Mouse (Mus musculus): ENCODE data around the gene 1700047I17Rik2.
"Not testable (repeated sequence)": the region's sequence is repeated elsewhere in the genome, so short reads cannot be mapped to it uniquely, and the experiment has no call there.

The 1700047I17Rik2 gene

DNA sequence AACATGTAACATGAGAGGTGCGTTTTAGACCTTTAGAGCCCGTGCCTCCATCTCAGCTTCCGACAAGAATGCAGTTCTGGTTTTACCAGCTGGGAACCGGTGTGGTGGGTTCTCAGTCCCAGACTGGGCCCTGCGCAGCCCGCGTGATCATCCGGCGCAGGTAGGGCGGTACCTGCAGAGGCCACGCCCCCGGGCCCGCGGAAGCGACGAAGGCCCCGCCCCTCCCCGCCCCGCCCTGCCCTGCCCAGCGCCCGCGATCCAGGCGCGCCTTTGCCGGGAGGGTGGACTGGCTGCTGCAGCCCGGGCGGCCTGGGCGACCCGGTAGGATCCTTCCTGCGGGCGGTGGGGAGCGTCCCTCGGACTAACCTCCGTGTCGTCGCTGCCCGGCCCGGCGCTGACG lies at the start of gene 1700047I17Rik2:
TSS of gene 1700047I17Rik2 (plus strand) at position 287 of the 400 bp plus-strand sequence.
- not testable (repeated sequence) for DNase-seq

DNA sequence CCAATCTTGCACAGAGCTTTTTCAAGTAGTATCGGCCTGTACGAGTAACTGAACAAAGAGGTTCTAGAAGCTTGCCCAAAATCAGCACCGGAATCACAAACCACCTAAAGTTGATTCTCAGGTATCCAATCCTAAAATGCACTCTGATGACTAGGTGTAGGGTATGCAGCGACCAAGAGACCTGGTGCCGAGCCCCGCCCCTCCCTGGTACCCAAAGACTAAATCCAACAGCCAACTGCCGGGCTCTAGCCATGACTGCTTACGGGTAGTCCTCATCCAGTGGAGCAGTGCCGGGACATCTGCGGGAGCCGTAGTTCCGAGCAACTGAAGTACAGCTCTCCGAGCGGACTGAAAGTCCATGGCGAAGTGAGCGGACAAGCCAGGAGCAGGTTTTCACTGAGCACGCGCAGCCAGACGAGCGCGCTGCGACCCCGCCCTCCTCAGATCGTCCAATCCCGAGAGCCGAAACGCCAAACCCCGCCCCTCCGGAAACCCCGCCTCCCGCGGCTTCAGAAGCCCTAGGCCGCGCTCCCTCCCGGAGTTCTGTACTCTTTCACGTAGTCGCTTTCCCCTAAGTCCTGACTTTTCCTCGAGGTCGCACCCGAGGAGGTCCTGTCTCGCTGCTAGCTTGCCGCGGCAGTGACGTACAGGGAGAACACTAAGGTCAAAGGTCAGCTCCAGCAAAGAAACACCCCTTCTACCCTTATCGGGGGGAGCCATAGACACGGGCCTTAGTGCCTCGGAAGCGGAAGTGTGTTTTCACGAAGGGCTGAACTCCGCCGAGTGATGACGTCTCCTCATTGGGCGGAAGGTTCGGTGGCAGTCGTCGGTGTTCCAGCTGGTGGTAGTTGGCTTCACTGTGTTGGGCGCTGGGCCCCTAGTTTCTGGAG lies 44.6 kb upstream of the 1700047I17Rik2 start, which contains the start of gene Srp54b:
TSS of gene Srp54b (plus strand) at position 546 of the 890 bp plus-strand sequence.
- DNase-seq = not testable (repeated sequence)

DNA sequence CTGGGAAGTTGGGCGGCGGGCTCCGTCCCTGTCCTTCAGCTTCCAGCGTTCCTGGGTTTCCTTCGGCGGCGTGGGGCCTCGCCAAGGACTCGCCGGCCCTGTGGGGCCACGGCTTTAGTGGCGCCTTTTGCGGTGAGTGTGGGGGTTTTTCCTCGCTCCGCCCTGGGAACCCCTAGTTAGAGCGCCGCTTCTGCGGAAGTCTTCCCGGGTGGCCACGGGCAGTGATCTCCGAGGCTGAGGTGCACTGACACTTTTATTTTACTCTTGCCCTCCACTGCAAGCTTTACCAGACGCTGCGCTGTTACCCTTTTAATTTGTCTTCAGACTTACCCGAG lies 44.0 kb upstream of the 1700047I17Rik2 start:
- DNase-seq = not testable (repeated sequence)

DNA sequence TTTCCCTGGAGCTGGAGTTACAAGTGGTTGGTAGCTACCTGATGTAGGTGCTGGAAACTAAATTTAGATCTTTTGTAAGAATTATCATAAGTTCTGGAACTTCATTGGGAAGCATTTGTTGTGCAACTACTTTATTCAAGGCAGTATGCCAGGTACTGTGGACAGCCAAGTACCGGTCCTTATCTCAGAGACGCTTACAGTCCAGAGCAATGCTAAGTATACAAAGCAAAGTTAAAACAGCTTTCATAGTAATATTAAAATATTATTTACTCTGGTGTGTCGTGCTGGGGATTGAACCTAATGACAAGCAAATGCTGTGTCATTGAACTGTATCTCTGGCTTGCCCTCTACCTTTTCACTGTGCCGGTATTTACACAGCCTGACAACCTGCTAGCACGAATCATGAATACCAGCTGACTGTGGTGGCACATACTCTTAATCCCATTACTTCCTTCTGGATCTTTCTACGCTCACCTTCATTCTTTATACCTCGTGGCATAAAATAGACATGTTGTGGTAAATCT lies 32.3 kb upstream of the 1700047I17Rik2 start:
- not testable (repeated sequence) for DNase-seq

DNA sequence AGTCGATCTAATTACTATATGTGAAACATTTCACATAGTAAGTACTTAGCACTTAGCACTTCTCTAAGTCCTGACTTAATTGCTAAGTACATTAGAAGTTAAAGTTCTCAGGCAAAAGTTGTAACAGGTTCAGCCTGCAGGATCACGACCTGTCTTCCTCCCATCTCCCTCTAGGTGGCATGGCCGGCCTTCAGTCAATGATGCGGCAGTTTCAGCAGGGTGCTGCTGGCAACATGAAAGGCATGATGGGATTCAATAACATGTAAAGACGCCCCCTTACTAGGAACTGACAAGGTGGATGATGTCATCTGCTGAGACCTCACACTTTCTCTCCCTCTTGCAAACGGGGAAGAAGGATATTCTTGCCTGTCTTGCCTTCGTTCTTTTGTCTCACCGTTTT lies 11.7 kb upstream of the 1700047I17Rik2 start:
- DNase-seq = not testable (repeated sequence)

DNA sequence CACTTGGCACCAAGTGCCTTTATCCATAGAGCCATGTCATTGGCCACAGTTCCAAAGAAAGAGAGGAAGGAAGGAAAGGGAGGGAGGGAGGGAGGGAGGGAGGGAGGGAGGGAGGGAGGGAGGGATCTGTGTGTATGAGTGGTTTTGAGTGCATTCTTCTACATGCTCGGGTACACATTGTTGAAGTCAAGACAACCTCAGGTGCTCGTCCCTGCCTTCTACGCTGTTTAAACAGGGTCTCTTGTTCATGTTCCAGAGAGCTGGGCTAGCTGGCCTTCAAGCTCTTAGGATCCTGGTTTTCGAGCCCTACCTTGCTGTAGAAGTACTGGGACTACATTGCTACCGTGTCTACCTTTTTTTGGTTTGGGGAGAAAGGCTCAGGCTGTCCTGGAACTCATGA lies 10.3 kb upstream of the 1700047I17Rik2 start:
- not testable (repeated sequence) for DNase-seq

DNA sequence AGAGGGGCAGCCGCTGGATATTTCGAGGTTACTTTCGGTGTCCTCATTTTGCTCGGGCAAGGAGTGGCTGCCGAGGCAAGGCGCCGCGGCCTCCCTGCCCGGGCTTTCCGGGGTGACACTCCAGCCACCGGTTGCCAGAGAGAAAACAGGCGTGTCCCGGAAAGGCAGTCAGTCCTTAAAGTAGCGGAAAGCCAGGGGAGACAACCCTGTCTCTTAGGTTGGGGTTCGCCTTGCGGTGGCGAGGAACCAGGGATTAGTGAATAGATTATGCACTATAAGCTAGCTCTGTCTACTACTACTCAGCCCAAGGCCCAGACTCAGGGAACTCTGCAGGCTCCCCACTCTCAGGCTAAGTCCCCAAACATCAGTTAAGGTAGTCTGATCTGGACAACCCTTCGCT lies 407 bp downstream of the 1700047I17Rik2 start:
- not testable (repeated sequence) for DNase-seq

DNA sequence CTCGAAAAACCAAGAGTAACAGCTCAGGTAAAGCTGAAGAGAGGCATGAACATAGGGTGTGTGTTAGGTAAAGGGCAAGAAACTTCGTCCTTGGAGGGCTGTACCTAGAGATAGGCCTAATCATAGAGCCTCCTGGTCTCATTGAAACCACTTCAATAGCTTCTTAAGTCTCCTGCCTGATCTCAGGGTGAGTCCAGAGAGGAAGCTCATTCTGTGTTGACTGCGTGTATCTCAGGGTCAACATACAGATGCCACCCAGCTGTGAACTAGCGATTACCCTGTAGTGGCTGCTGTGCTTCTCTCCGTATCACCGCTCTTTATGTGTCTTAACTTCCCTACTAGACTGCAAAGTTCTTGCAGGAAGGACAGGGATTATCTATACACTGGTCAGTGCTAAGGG lies 13.6 kb downstream of the 1700047I17Rik2 start:
- not testable (repeated sequence) for DNase-seq

- not testable (repeated sequence) for DNase-seq
These were observed 30.5 kb downstream of the 1700047I17Rik2 start, which contains the start of gene Srp54c for GRCm38 (mm10) chr12:55229626-55230519. Gene Srp54c, plus strand, starts transcription at chr12:55230168.

DNA sequence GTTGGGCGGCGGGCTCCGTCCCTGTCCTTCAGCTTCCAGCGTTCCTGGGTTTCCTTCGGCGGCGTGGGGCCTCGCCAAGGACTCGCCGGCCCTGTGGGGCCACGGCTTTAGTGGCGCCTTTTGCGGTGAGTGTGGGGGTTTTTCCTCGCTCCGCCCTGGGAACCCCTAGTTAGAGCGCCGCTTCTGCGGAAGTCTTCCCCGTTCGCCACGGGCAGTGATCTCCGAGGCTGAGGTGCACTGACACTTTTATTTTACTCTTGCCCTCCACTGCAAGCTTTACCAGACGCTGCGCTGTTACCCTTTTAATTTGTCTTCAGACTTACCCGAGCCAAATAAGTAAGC lies 31.1 kb downstream of the 1700047I17Rik2 start:
- DNase-seq = peak; percentile 4

GRCm38 (mm10) chr12:55242243-55242642 lies 42.9 kb downstream of the 1700047I17Rik2 start:
- DNase-seq = not testable (repeated sequence)

GRCm38 (mm10) chr12:55261950-55262349 lies 62.6 kb downstream of the 1700047I17Rik2 start:
- DNase-seq = not testable (repeated sequence)

DNA sequence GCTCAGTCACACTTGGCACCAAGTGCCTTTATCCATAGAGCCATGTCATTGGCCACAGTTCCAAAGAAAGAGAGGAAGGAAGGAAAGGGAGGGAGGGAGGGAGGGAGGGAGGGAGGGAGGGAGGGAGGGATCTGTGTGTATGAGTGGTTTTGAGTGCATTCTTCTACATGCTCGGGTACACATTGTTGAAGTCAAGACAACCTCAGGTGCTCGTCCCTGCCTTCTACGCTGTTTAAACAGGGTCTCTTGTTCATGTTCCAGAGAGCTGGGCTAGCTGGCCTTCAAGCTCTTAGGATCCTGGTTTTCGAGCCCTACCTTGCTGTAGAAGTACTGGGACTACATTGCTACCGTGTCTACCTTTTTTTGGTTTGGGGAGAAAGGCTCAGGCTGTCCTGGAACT lies 64.0 kb downstream of the 1700047I17Rik2 start:
- DNase-seq = not testable (repeated sequence)
